Mouse (Mus musculus) intestine, postnatal 0 days (tissue): Measurements from ENCODE around the gene L3mbtl1. TPM values are rescaled to one million over a fixed set of nuclear protein-coding genes. Genes with fewer than 3 reads are reported as not detected.

Experiments used
- ATAC-seq: fragments of 200-750 bp; cut with Nextera tagmentation; 2 replicates; pipeline ENCODE4 v1.8.0; 2017; ENCODE audit warnings: mild to moderate bottlenecking, moderate TSS enrichment, moderate library complexity
- H3K27ac ChIP-seq: fragments of 300-500 bp; sonication (generic); 2 replicates; pipeline ENCODE4 v1.5.1; 2014; ENCODE audit warnings: mild to moderate bottlenecking, low read depth, low read length, moderate library complexity
- H3K27me3 ChIP-seq: fragments of 300-500 bp; sonication (generic); replicated peaks from 2 replicates; pipeline ENCODE4 v1.6.1; 2014; ENCODE audit warnings: low read length, mixed read lengths; ENCODE audit not compliant: control insufficient read depth, insufficient read depth
- H3K36me3 ChIP-seq: fragments of 300-500 bp; sonication (generic); 2 replicates; pipeline ENCODE4 v1.6.1; 2014; ENCODE audit warnings: mild to moderate bottlenecking, moderate library complexity; ENCODE audit not compliant: control insufficient read depth, insufficient read depth
- H3K4me1 ChIP-seq: fragments of 300-500 bp; sonication (generic); replicated peaks from 2 replicates; pipeline ENCODE4 v1.6.1; 2014; ENCODE audit warnings: antibody characterized with exemption, low read length, mixed read lengths; ENCODE audit not compliant: control insufficient read depth, insufficient read depth
- H3K4me2 ChIP-seq: fragments of 300-500 bp; sonication (generic); replicated peaks from 2 replicates; pipeline ENCODE4 v1.6.1; 2014; ENCODE audit warnings: low read depth, mild to moderate bottlenecking, moderate library complexity
- H3K4me3 ChIP-seq: fragments of 300-500 bp; sonication (generic); 2 replicates; pipeline ENCODE4 v1.5.1; 2014; ENCODE audit warnings: low read depth, low read length
- H3K9ac ChIP-seq: fragments of 300-500 bp; sonication (generic); 2 replicates; pipeline ENCODE4 v1.6.1; 2014; ENCODE audit warnings: mild to moderate bottlenecking, low read depth, low read length
- H3K9me3 ChIP-seq: fragments of 300-500 bp; sonication (generic); 2 replicates; pipeline ENCODE4 v1.6.1; 2016; ENCODE audit warnings: mixed run types; ENCODE audit not compliant: control insufficient read depth
- CTCF ChIP-seq: sonication (generic); IDR thresholded peaks from 2 replicates; pipeline ENCODE4 v1.5.1; 2016; ENCODE audit warnings: low read depth, mild to moderate bottlenecking, control low read depth, antibody characterized with exemption, moderate library complexity
- WGBS: fragments of 180-500 bp; shearing (Covaris S2); extraction: QIAGEN DNeasy Blood & Tissue Kit; methylation state at CpG from one replicate; pipeline ENCODE4 v1.1.7; 2014; 5-methylcytosine and 5-hydroxymethylcytosine counted together
- polyA plus RNA-seq: library from polyadenylated mRNA; unstranded; fragments of >200 nt; fragmentation: Nextera tagmentation; extraction: Ambion mirVana; gene quantifications from 2 replicates; pipeline ENCODE4 v1.2.1, GENCODE M21; 2015

The L3mbtl1 gene
- polyA plus RNA-seq, 1 experiment from 2014 or later, result 0.25 TPM

DNA sequence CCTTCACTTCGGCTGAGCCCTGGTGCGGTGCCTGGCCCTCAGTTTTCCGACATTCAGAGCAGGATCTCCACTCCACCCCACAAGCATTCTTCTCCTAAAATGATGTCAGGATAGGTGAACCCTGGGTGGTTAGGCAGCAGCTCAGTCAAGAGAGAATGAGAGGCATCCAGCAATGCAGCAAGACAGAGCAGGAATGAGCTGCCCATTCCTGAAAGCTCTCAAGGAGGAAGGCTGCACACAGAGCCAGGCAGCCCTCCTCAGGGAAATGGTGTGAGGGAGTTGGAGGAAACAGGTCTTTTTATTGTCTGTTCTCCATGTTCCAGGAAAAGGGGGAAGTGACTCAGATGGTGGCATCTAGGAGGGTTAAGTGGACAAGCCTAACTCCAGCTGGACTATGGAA is 43.5 kb downstream of the L3mbtl1 start:
- Histone ChIP-seq H3K4me2 (peak overlapping the region; percentile 32; the same call in 1 of the 2 replicates), H3K9ac (no peak overlapping the region), H3K4me3 (no peak overlapping the region), H3K9me3 (no peaks in the 10 kb centered on the region), H3K27me3 (no peaks in the 10 kb centered on the region), H3K4me1 (0 out of 2 replicates have a peak, but pooled peaks cover 5% of the 10 kb centered on the region), H3K27ac (no peak overlapping the region), H3K36me3 (no peaks in the 10 kb centered on the region; the same call in 1 of the 2 replicates)
- ATAC-seq, result peak; percentile 16; the same call in 1 of the 2 replicates
- 75% methylated on average over 3 of the region's 3 CpGs for WGBS
- no peak for TF ChIP-seq CTCF

DNA sequence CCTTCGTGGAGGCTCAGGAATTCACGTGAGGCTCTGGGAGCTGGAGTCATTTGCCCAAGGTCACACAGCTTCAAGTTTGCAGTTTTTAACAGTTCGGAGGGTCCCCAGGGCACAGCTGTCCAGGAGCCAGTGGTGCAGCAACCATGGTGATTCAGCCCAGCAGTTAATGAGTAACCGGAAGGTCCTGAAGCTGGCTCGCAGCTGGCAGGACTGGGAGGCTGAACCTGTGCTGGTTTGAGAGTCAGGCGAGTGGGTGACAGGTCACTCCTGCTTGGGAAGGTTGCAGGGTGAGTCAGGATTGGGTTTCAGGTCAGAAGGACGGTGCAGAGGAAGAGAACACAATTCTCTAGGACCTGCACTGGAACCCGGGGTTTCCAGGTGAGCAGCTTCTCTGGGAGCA is 43.9 kb downstream of the L3mbtl1 start, which contains the start of gene Sgk2:
Gene Sgk2, plus strand, starts transcription at position 113 of the 400 bp plus-strand sequence.
- no peak within 1 kb of the TSS for H3K27ac ChIP-seq
- 21% methylated on average over 8 of the region's 8 CpGs for WGBS
- no peaks in the 10 kb centered on the region; the same call in 1 of the 2 replicates for H3K36me3 ChIP-seq
- peak; percentile 70 for ATAC-seq
- no peaks in the 10 kb centered on the region for H3K27me3 ChIP-seq
- H3K4me3 ChIP-seq, result no peak within 1 kb of the TSS
- H3K9me3 ChIP-seq, result no peaks in the 10 kb centered on the region
- TF ChIP-seq CTCF, result no peak
- no peak within 1 kb of the TSS for H3K9ac ChIP-seq
- peak within 1 kb of the TSS; percentile 32 for H3K4me2 ChIP-seq
- 0 out of 2 replicates have a peak, but pooled peaks cover 5% of the 10 kb centered on the region for H3K4me1 ChIP-seq

DNA sequence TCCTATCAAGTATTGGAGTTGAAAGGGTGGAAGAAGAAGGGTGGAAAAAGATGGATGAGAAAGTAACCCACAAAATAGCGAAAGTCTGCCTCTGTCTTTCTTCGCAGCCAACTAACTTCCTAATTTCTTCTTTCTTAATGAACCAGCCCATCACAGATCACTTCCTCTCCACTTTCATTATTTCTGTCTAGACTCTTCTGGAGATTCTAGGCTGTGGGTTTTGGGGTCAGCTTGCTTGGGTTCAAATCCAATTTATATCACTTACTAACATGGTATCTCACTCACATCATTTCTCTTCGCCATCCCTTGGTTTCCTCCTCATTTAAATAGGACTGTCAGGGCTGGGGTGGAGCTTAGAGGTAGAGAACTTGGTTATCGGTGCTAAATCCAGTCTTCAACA is 45.0 kb downstream of the L3mbtl1 start:
- H3K27ac ChIP-seq, result no peak overlapping the region
- TF ChIP-seq CTCF, result no peak
- ATAC-seq, result no peak
- H3K4me1 ChIP-seq, result 0 out of 2 replicates have a peak, but pooled peaks cover 5% of the 10 kb centered on the region
- WGBS, result 88% methylated on average over 4 of the region's 4 CpGs
- H3K4me3 ChIP-seq, result no peak overlapping the region
- H3K9ac ChIP-seq, result no peak overlapping the region
- no peak overlapping the region for H3K4me2 ChIP-seq
- no peaks in the 10 kb centered on the region; the same call in 1 of the 2 replicates for H3K36me3 ChIP-seq
- H3K27me3 ChIP-seq, result no peaks in the 10 kb centered on the region
- no peaks in the 10 kb centered on the region for H3K9me3 ChIP-seq

- TF ChIP-seq CTCF, result peak; percentile 44
- Histone ChIP-seq H3K36me3 (no peaks in the 10 kb centered on the region; the same call in 1 of the 2 replicates), H3K4me2 (no peak overlapping the region), H3K9me3 (no peaks in the 10 kb centered on the region), H3K9ac (no peak overlapping the region), H3K4me1 (0 out of 2 replicates have a peak, but pooled peaks cover 5% of the 10 kb centered on the region), H3K27ac (peak overlapping the region; percentile 66), H3K4me3 (no peak overlapping the region), H3K27me3 (no peaks in the 10 kb centered on the region)
- ATAC-seq, result no peak
- WGBS, result 36% methylated on average over 6 of the region's 6 CpGs
Measured at GRCm38 (mm10) chr2:162991394-162992083, 48.3 kb downstream of the L3mbtl1 start.

DNA sequence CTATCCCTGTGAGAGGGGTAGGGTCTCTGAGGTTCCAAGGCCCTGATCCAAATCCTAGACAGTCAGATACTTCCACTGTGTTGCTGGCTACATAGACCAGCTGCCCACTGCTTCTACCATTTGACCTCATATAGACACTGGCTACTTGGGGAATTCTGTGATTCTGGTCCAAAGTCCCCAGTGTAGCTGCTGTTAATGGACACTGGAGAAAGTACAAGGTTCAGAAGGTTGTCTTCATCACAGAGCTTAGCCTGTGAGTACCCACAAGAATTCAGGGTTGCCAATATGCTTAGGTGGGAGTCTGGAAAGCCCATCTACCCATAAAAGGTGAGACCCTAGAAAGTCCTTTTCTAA is 48.8 kb downstream of the L3mbtl1 start:
- TF ChIP-seq CTCF, result no peak
- Histone ChIP-seq H3K4me3 (no peak overlapping the region), H3K9me3 (no peaks in the 10 kb centered on the region), H3K36me3 (no peaks in the 10 kb centered on the region; the same call in 1 of the 2 replicates), H3K4me2 (no peak overlapping the region), H3K27ac (peak overlapping the region; percentile 66), H3K4me1 (0 out of 2 replicates have a peak, but pooled peaks cover 5% of the 10 kb centered on the region), H3K27me3 (no peaks in the 10 kb centered on the region), H3K9ac (no peak overlapping the region)
- peak; percentile 63 for ATAC-seq

DNA sequence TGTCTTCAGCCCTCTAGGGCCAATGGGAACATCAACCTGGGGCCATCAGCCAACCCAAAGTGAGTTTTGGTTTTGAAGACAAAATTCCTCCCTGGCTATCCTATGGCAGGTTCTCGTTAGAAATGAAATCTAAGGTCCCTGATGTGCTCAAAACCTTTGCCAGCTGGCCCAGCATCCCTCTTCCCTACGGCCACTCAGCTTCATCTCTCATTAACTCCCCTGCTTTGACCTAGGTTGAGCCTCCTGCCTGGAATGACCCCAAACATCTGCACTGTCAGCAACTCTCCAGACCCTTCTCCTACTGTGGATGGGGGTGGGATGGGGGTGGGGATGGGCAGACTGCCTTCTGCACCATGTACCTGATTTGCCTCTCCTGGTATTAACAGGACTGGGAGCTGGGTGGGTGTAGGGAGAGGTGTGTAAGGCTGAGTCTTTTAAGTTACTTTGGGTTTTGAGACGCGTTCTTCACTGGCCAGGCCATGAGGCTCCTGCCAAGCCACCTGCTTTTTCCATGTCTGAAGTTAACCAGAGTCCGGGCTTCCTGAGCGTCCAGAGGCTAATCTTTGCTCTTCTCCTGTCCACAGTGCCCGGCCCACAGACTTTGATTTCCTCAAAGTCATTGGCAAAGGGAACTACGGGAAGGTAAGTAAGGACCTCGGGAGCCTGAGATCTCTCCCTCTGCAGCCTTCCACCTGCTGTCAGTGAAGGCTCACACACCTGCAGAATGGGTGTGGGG is 50.8 kb downstream of the L3mbtl1 start:
- ATAC-seq, result no peak
- Histone ChIP-seq H3K27ac (no peak overlapping the region), H3K9me3 (no peaks in the 10 kb centered on the region), H3K9ac (no peak overlapping the region), H3K27me3 (no peaks in the 10 kb centered on the region), H3K4me3 (no peak overlapping the region), H3K4me1 (no peaks in the 10 kb centered on the region), H3K36me3 (no peaks in the 10 kb centered on the region; the same call in 1 of the 2 replicates), H3K4me2 (no peak overlapping the region)
- no peak for TF ChIP-seq CTCF
- WGBS, result 77% methylated on average over 9 of the region's 9 CpGs
